Mouse (Mus musculus) CH12.LX (cell line): ENCODE results near the gene Il4i1. TPM values are rescaled to one million over a fixed set of nuclear protein-coding genes. Genes with fewer than 3 reads are reported as not detected.

Experiments
- DNase-seq: peaks from one replicate; pipeline ENCODE4 v3.0.0-alpha.2; 2013; ENCODE audit errors: extremely low read depth
- H3K27ac ChIP-seq: 2 replicates; pipeline ENCODE4 v1.5.1; 2012; ENCODE audit warnings: low read depth, mild to moderate bottlenecking, control low read depth, moderate library complexity; ENCODE audit not compliant: insufficient read depth
- H3K27me3 ChIP-seq: replicated peaks from 2 replicates; pipeline ENCODE3; 2012; ENCODE audit warnings: inconsistent platforms
- H3K36me3 ChIP-seq, 2 experiments: replicated peaks in 1 of 2; 2 replicates each; pipeline versions ENCODE3 to v1.6.1; 2012; ENCODE audit warnings: inconsistent platforms in 1 of 2, low read length in 1 of 2, mild to moderate bottlenecking in 1 of 2, mixed read lengths in 1 of 2, moderate library complexity in 1 of 2; ENCODE audit not compliant: control insufficient read depth in 1 of 2, insufficient read depth in 1 of 2
- H3K4me1 ChIP-seq, 2 experiments: 2 replicates each; pipeline ENCODE4 v1.6.1; 2012; ENCODE audit warnings: inconsistent platforms in 1 of 2, moderate library complexity in 1 of 2; ENCODE audit not compliant: insufficient read depth in 2 of 2, control insufficient read depth in 1 of 2
- H3K4me2 ChIP-seq: 2 replicates; pipeline ENCODE4 v1.6.1; 2012; ENCODE audit warnings: low read depth, mild to moderate bottlenecking, control low read depth; ENCODE audit not compliant: poor library complexity, insufficient read depth, severe bottlenecking
- H3K4me3 ChIP-seq, 3 experiments: fragments of 150-350 bp in 1 of 3; sonication (generic) in 1 of 3; replicated peaks in 1 of 3; 2 replicates each; pipeline versions ENCODE3 to v1.5.1; 2011 to 2012; ENCODE audit warnings: low read depth in 2 of 3, low read length in 2 of 3, mild to moderate bottlenecking in 2 of 3, moderate library complexity in 2 of 3, control low read depth in 1 of 3, improper control_type of control experiment in 1 of 3, inconsistent platforms in 1 of 3, mixed read lengths in 1 of 3; ENCODE audit not compliant: poor library complexity in 1 of 3
- H3K79me2 ChIP-seq: replicated peaks from 2 replicates; pipeline ENCODE4 v1.6.1; 2012; ENCODE audit warnings: mild to moderate bottlenecking, moderate library complexity; ENCODE audit not compliant: control insufficient read depth, poor library complexity, insufficient read depth, severe bottlenecking; ENCODE audit errors: extremely low read depth
- H3K9ac ChIP-seq: 2 replicates; pipeline ENCODE4 v1.6.1; 2012; ENCODE audit warnings: low read depth, mild to moderate bottlenecking, control low read depth, moderate library complexity; ENCODE audit not compliant: insufficient read depth
- H3K9me3 ChIP-seq: replicated peaks from 2 replicates; pipeline ENCODE3; 2012; ENCODE audit warnings: low read length, inconsistent platforms, mixed read lengths
- CHD2 ChIP-seq: IDR thresholded peaks from 2 replicates; pipeline ENCODE4 v1.6.1; 2011; ENCODE audit warnings: low read length, improper control_type of control experiment
- CTCF ChIP-seq, 2 experiments: IDR thresholded peaks in 1 of 2; conservative IDR thresholded peaks in 1 of 2; 2 replicates each; pipeline ENCODE4 v1.5.1; 2011 to 2012; ENCODE audit warnings: low read depth in 2 of 2, low read length in 2 of 2, improper control_type of control experiment in 1 of 2, inconsistent platforms in 1 of 2, mild to moderate bottlenecking in 1 of 2, moderate library complexity in 1 of 2
- EP300 ChIP-seq: IDR thresholded peaks from 2 replicates; pipeline ENCODE4 v1.6.1; 2011; ENCODE audit warnings: low read length, improper control_type of control experiment
- HCFC1 ChIP-seq: IDR thresholded peaks from 2 replicates; pipeline ENCODE4 v1.6.1; 2012; ENCODE audit warnings: low read depth, mild to moderate bottlenecking, inconsistent platforms, low read length, improper control_type of control experiment
- JUND ChIP-seq: conservative IDR thresholded peaks from 2 replicates; pipeline ENCODE4 v1.6.1; 2011; ENCODE audit warnings: low read depth, low read length, improper control_type of control experiment
- MAZ ChIP-seq: IDR thresholded peaks from 2 replicates; pipeline ENCODE4 v1.6.1; 2012; ENCODE audit warnings: low read depth, mild to moderate bottlenecking, inconsistent platforms, low read length, improper control_type of control experiment, moderate library complexity
- MEF2A ChIP-seq: IDR thresholded peaks from 2 replicates; pipeline ENCODE4 v1.6.1; 2014; ENCODE audit warnings: low read depth, mild to moderate bottlenecking, inconsistent platforms, low read length, improper control_type of control experiment, borderline replicate concordance
- RCOR1 ChIP-seq: conservative IDR thresholded peaks from 2 replicates; pipeline ENCODE4 v1.6.1; 2012; ENCODE audit warnings: low read depth, mild to moderate bottlenecking, inconsistent platforms, low read length, improper control_type of control experiment
- SIN3A ChIP-seq: IDR thresholded peaks from 2 replicates; pipeline ENCODE4 v1.6.1; 2012; ENCODE audit warnings: low read length, improper control_type of control experiment, inconsistent platforms
- UBTF ChIP-seq: IDR thresholded peaks from 2 replicates; pipeline ENCODE4 v1.6.1; 2012; ENCODE audit warnings: low read depth, mild to moderate bottlenecking, inconsistent platforms, low read length, improper control_type of control experiment, moderate library complexity
- ZKSCAN1 ChIP-seq: IDR thresholded peaks from 2 replicates; pipeline ENCODE4 v1.6.1; 2012; ENCODE audit warnings: low read depth, inconsistent platforms, low read length, improper control_type of control experiment, borderline replicate concordance
- ZMIZ1 ChIP-seq: IDR thresholded peaks from 2 replicates; pipeline ENCODE4 v1.6.1; 2012; ENCODE audit warnings: low read depth, mild to moderate bottlenecking, inconsistent platforms, low read length, improper control_type of control experiment
- dilution Hi-C: fragments of 300-500 bp; cut with MboI; formaldehyde crosslinking; loops from 2 replicates; pipeline ENCODE4 v1.14.3; 2020; ENCODE audit warnings: low sequenced_read_pairs; ENCODE audit not compliant: extremely low pct_unique_long_range_greater_than_20kb, extremely low pct_ligation_motif_present
- in situ Hi-C: fragments of 300-500 bp; cut with MboI; formaldehyde crosslinking; loops from 3 replicates; pipeline ENCODE4 v1.14.3; 2019; ENCODE audit warnings: low sequenced_read_pairs, low pct_ligation_motif_present, low pct_unique_long_range_greater_than_20kb, mixed read lengths
- polyA plus RNA-seq: library from polyadenylated mRNA; unstranded; fragments of >175 nt; gene quantifications from 2 replicates; pipeline ENCODE4 v1.2.1, GENCODE M21; 2012; ENCODE audit warnings: low read depth; ENCODE audit not compliant: insufficient read length
- total RNA-seq, 2 experiments: library from RNA; depleted of rRNA; stranded (reverse); fragments of 300-350 nt in 1 of 2; fragments of >200 nt in 1 of 2; gene quantifications; 2 replicates each; pipeline ENCODE4 v1.2.3; 2012 to 2014

Il4i1 gene
- total and polyA plus RNA-seq, 3 experiments = 17.6 to 57.5 (median 49.2) TPM

GRCm38 (mm10) chr7:44820525-44820924, 4.3 kb downstream of the Il4i1 start:
- peaks cover 90% of the 10 kb centered on the region for H3K79me2 ChIP-seq
- dilution Hi-C loops = no loop called here
- in situ Hi-C loops = no loop called here
- no peak for TF ChIP-seq HCFC1
- no peak for TF ChIP-seq SIN3A
- no peak for TF ChIP-seq JUND
- no peak for TF ChIP-seq CTCF (conservative IDR thresholded peaks at IDR 0.05 in 1 of 2, IDR thresholded peaks at IDR 0.05 in 1 of 2; ENCODE audit: low read depth in 2 of 2, low read length in 2 of 2)
- no peak for TF ChIP-seq ZKSCAN1
- no peak for TF ChIP-seq MAZ
- H3K4me3 ChIP-seq = peak overlapping the region in 1 of 3 experiments; percentile 89
- H3K4me2 ChIP-seq = peak overlapping the region; percentile 95
- peaks cover 3 to 52% of the 10 kb centered on the region in 2 experiments for H3K36me3 ChIP-seq
- no peak for DNase-seq
- no peaks in the 10 kb centered on the region for H3K27me3 ChIP-seq
- H3K27ac ChIP-seq = peak overlapping the region; percentile 37
- peak overlapping the region; percentile 93 for H3K9ac ChIP-seq
- peaks cover 22 to 54% of the 10 kb centered on the region in 2 experiments for H3K4me1 ChIP-seq
- H3K9me3 ChIP-seq = no peaks in the 10 kb centered on the region

GRCm38 (mm10) chr7:44821666-44822448, 5.7 kb downstream of the Il4i1 start:
- in situ Hi-C loops = no loop called here
- Histone ChIP-seq H3K4me3 (no peak overlapping the region), H3K27me3 (no peaks in the 10 kb centered on the region), H3K9ac (no peak overlapping the region), H3K79me2 (peaks cover 97% of the 10 kb centered on the region), H3K4me1 (peaks cover 26 to 67% of the 10 kb centered on the region in 2 experiments), H3K4me2 (peak overlapping the region; percentile 12; the same call in 1 of the 2 replicates), H3K27ac (no peak overlapping the region), H3K9me3 (no peaks in the 10 kb centered on the region), H3K36me3 (peaks cover 6 to 65% of the 10 kb centered on the region in 2 experiments)
- no peak for DNase-seq
- dilution Hi-C loops = no loop called here
- TF ChIP-seq CHD2 = no peak
- peak in 1 of 2 experiments; percentile 44; a peak in 2 of 4 replicates for TF ChIP-seq CTCF (conservative IDR thresholded peaks at IDR 0.05 in 1 of 2, IDR thresholded peaks at IDR 0.05 in 1 of 2; ENCODE audit: low read depth in 2 of 2, low read length in 2 of 2)

GRCm38 (mm10) chr7:44823409-44823808, 7.2 kb downstream of the Il4i1 start:
- Histone ChIP-seq H3K27me3 (no peaks in the 10 kb centered on the region), H3K27ac (peak overlapping the region; percentile 29; the same call in 1 of the 2 replicates), H3K79me2 (peaks cover 97% of the 10 kb centered on the region), H3K9me3 (no peaks in the 10 kb centered on the region), H3K9ac (no peak overlapping the region; the same call in 1 of the 2 replicates), H3K4me3 (no peak overlapping the region), H3K4me2 (0 out of 2 replicates have a peak overlapping the region, but pooled peaks have one; percentile 2), H3K4me1 (peaks cover 26 to 83% of the 10 kb centered on the region in 2 experiments), H3K36me3 (peaks cover 20 to 78% of the 10 kb centered on the region in 2 experiments)
- dilution Hi-C loops = no loop called here
- no peak for DNase-seq
- 0 out of 2 replicates have a peak, but pooled peaks have one; percentile 31 for TF ChIP-seq ZMIZ1
- no peak for TF ChIP-seq UBTF
- no peak for TF ChIP-seq EP300
- TF ChIP-seq RCOR1 = no peak
- TF ChIP-seq MEF2A = no peak
- in situ Hi-C loops = no loop called here
